Mouse (Mus musculus) E14TG2a.4 (cell line): ENCODE results near the gene Fbrsl1.

Experiments
- CTCF ChIP-seq: conservative IDR thresholded peaks from 2 replicates; pipeline ENCODE4 v1.5.1; 2014; ENCODE audit warnings: low read length
- NANOG ChIP-seq: IDR thresholded peaks from 2 replicates; pipeline ENCODE4 v1.6.1; 2014; ENCODE audit warnings: borderline replicate concordance, low read length, mixed read lengths

GRCm38 (mm10) chr5:110471981-110472476, 23.7 kb upstream of the Fbrsl1 start:
- TF ChIP-seq CTCF (no peak), NANOG (no peak)
